Mouse (Mus musculus) liver, adult 2 months (tissue): ENCODE results near the gene Muc13.

Experiments
- CTCF ChIP-seq: fragments of 200-500 bp; IDR thresholded peaks from 2 replicates; pipeline ENCODE4 v1.5.1; 2011; ENCODE audit warnings: low read depth, low read length, control low read depth
- POLR2A ChIP-seq: fragments of 200-500 bp; IDR thresholded peaks from 2 replicates; pipeline ENCODE4 v1.6.1; 2011; ENCODE audit warnings: low read length, control low read depth; ENCODE audit not compliant: insufficient read depth; ENCODE audit errors: extremely low read depth

- TF ChIP-seq POLR2A (no peak), CTCF (no peak)
Measured at GRCm38 (mm10) chr16:33795106-33795505, 1.3 kb downstream of the Muc13 start.
